Mouse (Mus musculus): ENCODE results near the gene Brsk1.

The Brsk1 gene

DNA sequence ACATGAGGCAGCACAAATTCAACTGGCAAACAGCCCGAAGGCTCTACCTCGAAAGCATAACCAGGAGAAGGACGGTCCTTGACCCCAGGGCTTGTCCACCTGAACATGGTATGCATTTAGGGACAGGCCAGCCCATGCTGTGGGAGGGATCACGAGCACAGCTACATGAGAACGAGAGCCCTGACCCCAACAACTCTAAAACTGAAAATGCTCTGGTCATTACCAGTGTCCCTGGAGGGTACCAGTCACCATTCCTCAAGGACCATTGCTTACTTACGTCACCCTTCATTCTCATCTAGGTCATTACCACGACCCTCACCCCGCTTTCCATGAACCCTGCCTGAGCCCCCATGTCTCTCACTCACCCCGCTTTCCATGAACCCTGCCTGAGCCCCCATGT, 21.2 kb upstream of the Brsk1 start:
- no peak for DNase-seq (ENCODE audit: low read depth, low spot score)

DNA sequence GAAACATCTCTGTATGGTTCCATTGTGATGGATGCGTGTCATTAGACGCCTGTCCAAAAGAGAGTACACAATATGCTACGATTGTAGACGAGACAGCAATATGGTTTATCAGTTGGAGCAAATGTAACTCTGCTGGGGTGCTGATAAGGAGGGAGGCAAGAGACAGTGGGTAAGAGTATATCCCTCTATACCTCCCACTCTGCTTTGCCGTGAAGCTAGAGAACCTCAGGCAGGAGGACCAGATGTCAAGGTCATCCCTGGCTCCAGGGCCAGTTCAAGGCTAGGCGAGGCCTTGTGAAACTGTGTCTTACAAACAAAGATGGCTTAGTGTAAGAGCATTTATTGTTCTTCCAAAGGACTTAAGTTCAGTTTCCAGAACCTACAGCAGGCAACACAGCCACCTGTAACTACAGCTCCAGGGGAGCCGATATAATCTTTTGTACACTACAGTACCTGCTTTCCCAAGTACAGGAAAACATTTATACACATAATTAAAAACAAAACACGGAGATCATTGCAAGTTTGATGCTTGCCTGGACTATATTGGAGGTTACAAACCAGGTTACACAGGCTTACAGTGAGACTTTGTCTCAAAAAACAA, 19.6 kb upstream of the Brsk1 start:
- no peak for DNase-seq (ENCODE audit: low read depth, low spot score)

DNA sequence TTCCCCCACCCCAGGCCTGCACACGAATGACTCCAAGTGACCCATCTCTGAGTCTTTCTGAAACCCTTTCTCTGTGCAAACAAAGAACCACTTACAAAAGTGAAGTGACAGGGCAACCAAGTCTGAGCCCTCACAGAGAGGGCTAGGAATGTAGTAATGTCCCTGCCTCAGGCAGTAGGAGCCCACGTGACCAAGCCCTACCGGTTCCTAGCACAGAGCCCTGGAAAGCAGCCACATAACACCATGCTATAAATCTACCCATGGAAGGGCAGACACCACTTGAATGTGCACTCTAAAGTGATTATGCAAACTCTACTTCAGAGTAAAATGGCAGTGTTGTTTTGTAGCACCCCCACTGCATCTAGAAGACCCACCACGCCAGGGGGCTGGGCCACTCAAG, 18.4 kb upstream of the Brsk1 start:
- DNase-seq (ENCODE audit: low read depth, low spot score) = no peak

DNA sequence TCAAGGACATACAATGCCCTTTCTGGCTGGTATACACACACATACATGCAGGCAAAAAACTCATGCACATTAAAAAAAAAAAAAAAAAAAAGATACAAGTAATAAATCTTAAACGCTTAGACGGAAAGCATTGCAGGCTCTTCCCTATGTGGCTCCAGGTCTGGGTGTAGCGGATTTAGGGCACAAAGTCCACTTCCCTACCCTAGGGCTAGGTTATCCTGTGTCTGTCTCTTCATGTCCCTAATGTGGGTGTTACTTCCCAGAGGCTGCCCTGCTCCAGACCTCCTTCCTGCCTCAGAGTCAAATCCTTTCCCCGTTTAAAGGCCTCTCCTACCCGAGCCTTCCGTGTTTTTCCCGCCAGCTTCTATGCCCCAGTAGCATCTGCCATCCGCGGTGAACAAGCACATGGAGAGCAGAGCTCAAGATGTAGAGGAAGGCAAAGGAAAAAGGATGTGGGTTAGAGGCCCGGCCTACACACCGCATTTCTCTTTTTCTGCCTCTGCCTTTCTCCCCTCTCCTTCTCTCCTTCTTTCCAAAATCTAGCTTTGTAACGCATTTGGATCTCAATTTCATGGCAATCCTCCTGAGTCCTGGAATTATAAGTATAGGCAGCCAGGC, 16.2 kb upstream of the Brsk1 start:
- no peak for DNase-seq (ENCODE audit: low read depth, low spot score)

DNA sequence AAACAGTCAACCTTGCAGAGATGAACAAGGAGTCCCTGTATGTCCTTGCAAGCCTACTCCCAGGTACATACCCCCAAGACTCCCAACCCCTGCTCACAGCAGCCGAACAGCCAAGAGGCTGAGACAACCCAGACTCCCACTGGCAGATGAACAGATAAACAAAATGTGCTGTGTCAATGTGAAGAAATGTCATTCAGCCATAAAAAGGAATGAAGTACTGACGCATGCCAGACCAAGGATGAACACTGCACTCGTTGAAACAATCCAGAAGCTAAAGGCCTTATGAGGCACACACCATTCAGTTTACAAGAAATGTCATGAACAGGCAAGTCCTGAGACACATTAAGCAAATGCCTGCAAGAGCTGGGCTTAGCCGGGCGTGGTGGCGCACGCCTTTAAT, 15.2 kb upstream of the Brsk1 start:
- DNase-seq (ENCODE audit: low read depth, low spot score) = no peak

DNA sequence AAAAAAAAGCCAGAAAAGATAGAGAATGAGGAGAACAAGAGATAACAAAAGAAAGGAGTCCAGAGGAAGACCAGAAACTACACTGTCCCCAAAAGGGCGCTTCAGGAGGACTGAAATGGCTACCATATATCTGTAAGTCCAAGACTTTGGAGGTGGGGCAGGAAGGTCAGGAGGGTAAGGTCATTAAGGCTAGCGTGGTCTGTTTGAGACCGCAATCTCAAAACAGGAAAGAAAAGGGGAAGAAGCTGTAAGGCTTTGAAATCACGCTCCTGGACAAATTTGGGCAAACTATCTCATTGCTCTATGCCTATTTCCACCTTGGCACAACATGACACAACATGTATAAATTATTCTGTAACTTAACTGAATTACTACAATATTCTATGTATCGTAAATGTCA, 7.1 kb upstream of the Brsk1 start:
- DNase-seq (ENCODE audit: low read depth, low spot score) = no peak

DNA sequence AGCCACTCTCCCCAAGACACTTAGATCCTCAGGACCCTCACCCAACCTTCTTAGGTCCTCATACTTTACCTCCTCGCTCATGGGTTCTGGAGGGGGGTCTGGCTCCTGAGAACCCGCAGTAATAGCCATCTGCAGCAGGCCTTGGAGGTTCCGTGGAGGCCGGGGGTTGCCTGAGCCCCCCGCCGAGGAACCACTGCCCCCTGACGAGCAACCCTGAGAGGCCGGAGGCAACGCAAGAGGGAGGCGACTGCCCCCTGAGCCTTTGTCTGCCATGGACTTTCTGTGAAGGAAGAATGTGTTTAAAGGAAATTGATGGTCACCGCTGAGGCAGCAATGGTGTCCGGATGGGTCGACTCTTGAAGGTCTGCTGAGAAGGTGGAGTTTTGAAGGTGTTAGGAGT, 6.2 kb upstream of the Brsk1 start:
- no peak for DNase-seq (ENCODE audit: low read depth, low spot score)

DNA sequence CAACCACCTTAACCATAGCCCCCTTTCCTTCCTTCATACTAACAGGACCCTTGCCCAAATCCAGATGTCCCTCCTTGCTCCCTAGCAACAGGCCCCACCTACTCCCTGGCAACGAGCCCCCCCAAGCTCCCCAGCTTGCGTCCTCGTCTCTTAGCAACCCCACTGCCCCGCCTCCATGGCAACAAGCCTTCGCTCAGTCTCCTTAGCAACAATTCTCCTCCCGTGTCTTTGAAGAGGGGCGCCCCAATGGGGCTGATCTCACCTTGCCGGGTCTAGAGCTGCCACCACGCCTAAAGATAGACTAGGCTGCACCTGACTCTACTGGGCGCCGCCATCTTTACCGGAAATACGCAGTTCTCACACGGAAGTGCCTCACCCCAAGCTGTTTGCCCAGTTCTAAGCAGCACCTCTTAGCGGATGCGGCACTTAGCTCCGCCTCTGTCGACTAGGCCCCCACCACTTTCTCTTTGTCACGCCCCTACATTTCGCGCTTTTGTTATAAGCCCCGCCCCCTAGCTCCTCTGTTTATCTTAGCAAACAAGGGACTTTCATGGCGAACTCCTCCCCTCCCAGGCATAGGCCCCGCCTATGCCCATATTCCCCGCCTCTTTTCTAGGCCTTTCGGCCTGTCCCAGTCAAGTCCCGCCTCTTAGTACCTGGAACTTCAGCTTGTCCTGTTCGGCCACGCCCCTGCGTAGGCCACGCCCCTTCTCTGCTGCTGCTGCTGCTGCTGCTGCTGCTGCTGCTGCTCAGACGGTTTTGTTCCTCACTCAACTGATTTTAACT, 5.6 kb upstream of the Brsk1 start, which contains the start of gene Hspbp1:
TSS of gene Hspbp1 (minus strand) at position 437 of the 786 bp plus-strand sequence.
- peak; percentile 99 for DNase-seq (ENCODE audit: low read depth, low spot score)

DNA sequence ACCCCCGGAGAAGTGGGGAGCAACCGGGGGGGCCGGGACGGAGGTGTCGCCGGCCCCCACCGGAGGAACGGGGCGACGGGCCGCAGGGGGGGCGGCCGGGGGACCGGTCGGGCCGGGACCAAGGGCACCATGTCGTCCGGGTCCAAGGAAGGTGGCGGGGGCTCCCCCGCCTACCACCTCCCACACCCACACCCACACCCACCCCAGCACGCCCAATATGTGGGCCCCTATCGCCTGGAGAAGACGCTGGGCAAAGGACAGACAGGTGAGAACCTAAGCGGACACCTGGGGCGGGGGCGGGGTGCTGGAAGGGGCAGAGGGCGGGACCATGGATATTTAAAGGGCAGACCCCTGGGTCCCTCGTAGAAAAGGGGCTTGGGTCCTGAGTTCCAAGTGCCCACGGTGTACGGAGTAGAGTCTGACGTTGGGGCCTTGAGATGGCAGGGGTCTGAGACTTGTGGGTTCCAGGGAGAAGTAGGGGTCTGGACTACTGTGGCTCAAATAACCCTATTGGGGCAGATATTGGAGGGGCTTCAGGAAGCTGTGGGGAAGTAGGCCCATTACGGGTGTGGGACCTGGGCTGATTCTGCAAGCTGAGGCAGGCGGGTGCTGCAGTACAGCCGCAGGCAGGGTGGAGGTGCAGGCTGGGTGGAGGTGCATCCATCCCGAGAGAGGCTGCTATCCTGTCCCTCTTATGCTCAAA, 698 bp downstream of the Brsk1 start:
- DNase-seq (ENCODE audit: low read depth, low spot score) = no peak

DNA sequence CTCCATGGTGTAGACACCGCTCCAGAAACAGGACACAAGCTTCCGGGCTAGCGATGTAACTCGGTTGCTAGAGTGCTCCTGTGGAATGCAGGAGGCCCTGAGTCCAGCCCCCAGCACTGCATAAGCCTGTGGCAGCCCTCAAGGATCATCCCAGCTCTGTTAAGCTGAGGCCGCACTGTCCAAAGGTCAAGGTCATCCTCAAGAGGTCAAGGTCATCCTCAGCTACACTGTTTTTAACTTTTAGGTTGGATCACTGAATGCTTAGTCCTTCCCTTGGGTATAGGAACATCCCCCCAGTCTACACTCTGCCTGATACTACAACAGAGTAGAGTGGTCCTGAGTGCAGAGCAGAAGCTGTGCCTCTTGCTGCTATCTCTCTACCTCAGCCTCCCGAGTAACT, 2.6 kb downstream of the Brsk1 start:
- DNase-seq (ENCODE audit: low read depth, low spot score) = no peak

DNA sequence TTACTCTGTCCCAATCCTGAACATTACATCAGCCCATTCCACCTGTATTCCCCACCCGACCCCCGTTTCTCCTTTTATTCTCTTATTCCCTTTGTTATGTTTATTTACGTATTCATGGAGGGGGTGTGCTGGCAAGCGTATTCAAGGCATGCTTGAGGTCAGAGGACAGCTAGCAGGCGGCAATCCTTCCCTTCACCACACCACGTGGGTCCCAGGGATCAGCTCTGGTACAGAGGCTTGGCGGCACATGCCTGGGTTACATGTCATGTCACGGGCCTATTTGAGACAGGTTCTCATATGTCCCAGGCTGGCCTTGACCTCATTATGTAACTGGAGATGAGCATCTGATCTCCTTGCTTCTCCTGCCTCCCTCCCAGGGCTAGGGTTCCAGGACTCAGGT, 11.9 kb downstream of the Brsk1 start:
- DNase-seq (ENCODE audit: low read depth, low spot score) = no peak

DNA sequence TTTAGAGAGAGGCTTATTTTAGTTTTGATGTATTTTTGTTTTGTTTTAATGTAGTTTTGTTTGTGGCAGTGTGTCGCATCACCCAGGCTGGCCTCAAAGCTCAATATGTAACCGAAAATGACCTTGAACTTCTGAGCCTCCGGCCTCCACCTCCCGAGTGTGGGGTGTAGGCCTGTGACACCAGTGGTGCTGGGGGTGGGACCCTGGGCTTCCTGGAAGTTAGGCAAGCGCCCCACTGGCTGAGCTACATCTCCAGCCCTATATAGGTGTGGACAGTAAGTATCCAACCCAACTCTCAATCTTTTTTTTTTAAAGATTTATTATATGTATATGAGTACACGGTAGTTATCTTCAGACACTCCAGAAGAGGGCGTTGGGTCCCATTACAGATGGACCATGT, 12.8 kb downstream of the Brsk1 start:
- DNase-seq (ENCODE audit: low read depth, low spot score) = no peak

DNA sequence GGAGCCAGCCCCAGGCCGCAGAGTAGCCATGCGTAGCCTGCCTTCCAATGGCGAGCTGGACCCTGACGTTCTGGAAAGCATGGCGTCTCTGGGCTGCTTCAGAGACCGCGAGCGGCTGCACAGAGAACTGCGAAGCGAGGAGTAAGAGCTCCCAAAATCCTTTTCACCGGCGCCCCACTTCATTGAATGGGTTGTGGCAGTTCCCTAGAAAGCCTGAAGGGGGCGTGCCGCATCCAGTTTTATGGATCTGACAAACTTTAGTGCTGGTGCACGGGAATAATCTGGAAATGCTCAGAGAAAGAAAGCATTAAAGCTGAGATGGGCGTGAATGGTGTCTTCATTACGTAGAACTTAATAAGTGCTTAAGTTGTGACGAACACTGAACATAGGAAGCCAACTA, 14.7 kb downstream of the Brsk1 start:
- DNase-seq (ENCODE audit: low read depth, low spot score) = no peak

DNA sequence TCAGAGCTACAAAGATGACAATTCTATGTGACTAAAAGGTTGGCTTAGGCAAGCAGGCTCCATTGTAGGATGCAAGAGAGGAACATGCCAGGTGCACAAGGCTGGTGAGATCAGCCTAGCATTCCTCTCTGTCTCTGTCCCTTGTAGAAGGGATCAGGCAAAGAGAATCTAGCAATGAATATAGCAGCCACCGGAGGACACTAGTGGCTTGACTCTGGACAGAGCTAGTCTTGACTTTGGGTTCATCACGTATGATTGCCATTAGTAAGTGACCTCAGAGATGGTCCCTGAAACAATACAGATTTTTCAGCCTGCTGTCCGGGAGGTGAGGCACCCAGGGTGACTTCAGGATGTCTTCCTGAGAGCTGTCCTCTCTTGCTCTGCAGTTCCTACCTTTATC, 22.2 kb downstream of the Brsk1 start:
- no peak for DNase-seq (ENCODE audit: low read depth, low spot score)

DNA sequence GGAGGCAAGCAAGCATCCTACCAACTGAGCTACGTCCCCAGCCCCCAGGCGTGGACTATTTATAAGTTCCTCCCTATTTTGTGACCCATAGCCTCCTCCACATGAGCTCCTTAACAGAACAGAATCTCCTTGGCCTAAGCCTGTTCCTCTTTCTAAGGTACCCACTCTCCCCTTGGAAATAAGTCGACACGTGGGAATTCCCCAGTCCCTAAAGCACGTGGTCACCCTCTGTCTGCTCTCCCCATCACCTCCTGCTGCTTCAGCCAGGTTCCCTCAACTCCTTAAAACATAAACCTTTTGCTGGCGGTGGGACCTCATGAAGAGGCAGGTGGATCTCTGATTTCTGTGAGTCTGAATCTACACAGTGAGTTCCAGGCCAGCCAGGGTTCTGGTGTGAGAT, 26.6 kb downstream of the Brsk1 start:
- DNase-seq (ENCODE audit: low read depth, low spot score) = no peak

DNA sequence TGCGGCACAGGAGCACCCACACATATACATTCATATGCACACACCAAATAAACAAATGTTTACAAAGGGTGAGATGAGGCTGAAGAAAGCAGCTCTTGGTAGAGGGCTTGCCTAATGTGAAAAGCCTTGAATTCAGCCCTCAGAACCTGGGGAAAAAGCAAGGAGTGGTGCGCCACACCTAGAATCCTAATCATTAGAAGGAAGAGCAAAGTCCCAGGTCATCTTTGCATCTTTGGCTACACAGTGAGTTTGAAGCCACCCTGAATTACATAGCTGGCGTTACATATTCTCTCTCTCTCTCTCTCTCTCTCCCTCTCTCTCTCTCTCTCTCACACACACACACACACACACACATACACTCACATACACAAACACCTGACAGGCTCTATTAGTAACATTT, 28.9 kb downstream of the Brsk1 start:
- no peak for DNase-seq (ENCODE audit: low read depth, low spot score)

DNA sequence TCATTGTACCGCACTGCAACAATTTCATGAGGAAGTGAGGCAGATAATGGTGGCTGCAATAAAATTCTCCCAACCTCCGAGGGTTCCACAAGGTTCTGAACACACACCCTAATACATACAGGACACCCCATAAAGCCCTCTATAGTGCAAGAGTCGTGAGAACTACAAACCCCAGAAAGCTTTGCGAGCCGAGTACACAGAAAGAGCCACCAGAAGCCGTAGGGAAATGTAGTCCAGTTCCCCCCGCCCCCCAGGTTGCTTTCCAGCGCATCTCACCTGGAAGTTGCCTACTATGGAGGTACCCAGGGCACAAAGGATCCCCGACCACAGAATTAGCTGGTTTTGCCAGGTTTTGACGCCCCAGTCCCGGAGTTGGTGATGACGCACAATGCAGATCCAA, 33.1 kb downstream of the Brsk1 start:
- DNase-seq (ENCODE audit: low read depth, low spot score) = no peak

DNA sequence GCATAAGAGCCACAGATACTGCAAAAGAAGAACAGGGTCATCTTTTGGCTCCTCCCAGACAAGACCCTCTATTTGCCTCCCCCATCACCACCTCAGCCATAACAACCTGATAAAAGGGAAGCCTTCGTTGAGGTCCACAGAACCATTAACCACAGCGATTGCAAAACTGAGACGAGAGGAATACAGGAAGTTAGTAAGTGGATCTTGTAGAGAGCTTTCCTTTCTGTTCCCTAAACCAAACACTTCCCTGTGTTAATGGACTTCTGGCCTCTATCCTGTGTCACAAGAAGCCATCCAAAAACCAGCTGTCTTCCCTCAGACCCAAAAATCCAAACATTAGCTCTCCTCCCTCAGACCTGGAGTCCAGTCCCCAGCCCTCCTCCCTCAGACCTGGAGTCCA, 34.0 kb downstream of the Brsk1 start:
- DNase-seq (ENCODE audit: low read depth, low spot score) = no peak

DNA sequence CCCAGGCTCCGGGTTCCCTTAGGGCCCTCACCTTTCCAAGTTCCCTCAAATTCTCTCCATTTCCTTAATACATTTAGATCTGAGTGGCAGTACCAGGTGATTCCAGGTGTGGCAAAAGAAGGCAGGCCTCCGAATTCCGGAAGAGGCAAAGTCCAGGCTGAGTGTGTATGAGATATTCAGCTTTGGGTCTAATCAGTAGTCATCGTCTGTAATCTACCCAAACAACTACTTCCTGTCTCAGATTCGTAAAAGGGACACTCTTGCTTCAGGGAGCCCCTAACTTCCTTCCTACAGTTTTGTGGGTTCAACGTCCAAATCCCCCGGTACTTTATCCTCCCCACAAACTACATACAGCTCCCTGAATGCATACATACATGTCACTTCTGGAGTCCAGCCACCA, 34.8 kb downstream of the Brsk1 start, which contains the start of gene Tmem150b:
TSS of gene Tmem150b (minus strand) at position 81 of the 400 bp plus-strand sequence.
- no peak for DNase-seq (ENCODE audit: low read depth, low spot score)

DNA sequence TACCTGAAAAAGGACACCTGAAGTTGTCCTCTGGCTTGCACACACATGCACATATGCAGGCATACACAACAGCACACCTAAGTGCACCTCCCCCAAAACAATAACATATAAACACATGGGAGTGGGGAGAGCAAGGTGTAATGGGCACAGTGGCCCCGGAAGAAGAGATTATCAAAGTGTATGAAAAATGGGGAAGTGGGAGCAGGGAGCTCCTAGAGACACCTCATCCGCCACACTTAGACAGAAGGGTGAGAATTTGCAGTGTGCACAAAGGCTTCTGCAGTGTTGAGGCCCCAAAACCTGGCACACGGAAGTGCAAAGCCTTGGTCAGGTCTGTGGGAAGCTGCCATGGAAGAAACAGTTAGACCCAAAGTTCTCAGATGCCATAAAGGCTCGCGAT, 40.7 kb downstream of the Brsk1 start:
- DNase-seq (ENCODE audit: low read depth, low spot score) = no peak

DNA sequence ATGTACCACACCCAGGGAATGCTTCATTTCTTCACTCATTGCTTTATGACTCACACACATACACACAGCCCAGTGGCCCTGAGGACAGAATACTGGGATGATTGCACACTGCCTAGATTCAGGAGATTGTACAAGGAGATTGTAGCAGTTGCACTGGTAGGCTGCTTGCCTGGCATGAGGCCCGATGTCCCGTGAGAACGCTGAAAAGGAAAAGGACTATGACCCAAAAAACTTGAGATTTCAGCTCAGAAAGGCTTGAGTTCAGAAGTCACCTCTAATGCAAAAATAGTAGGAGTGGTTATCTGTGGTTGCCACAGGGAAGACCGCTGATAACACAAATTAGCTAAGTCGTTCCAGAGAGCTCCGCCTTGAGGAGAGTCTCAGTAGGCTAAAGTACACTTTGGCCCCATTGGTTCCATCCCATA, 42.6 kb downstream of the Brsk1 start:
- DNase-seq (ENCODE audit: low read depth, low spot score) = no peak

DNA sequence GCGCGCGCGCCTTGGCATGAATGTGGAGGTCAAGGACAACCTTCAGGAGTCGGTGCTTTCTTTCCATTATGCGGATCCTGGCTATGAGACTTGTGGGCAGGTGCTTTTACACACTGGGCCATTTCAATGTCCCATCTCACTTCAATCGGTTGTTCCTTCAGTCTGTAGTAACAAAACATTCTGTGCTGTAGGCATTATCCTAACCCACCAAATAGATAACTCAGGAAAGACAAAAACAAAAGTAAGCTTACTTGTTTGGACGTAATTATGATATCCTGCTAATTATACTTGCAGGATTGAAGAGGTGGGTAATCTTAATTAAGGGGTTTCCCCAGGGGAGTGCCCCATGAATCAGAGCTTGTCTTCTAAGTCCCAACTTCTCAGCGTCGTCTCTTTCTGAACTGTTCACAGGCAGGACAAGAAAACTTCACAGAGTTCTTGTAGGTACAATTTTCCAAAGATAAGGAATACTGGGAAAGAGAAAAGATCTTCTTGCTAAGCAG, 48.7 kb downstream of the Brsk1 start:
- DNase-seq (ENCODE audit: low read depth, low spot score) = no peak
